19 mouse cellular contexts compared by ENCODE assay signal in genomic region chr13:107845838-107846237, GRCm38 (mm10).
A peak's percentile ranks its signal among the peaks of the same experiment; 100 is the strongest.
DNase-seq lines count a peak whose midpoint lies in the region; ATAC-seq lines count a peak whose summit lies in the region.
"Had no signal": no experiment of that assay in that cellular context is flagged by ENCODE, and none has a peak within 500 bp of the region (broad histone marks: within the 10 kb centered on the region; RNA-seq: fewer than 3 reads in every experiment).

No protein-coding gene starts in this region.

- 67% methylated on average over 4 of the region's 4 CpGs for WGBS in heart, embryonic 13.5 days
- 65% methylated on average over 4 of the region's 4 CpGs for WGBS in heart, embryonic 11.5 days (ENCODE audit: insufficient replicate concordance)
- WGBS in lung, embryonic 15.5 days, result 49% methylated on average over 4 of the region's 4 CpGs
- 52% methylated on average over 4 of the region's 4 CpGs for WGBS in limb, embryonic 10.5 days
- 47% methylated on average over 4 of the region's 4 CpGs for WGBS in limb, embryonic 13.5 days

- H3K27me3 ChIP-seq in heart, embryonic 13.5 days (replicated peaks), result no peaks in the 10 kb centered on the region
- H3K27me3 ChIP-seq in heart, embryonic 11.5 days (ENCODE audit: control insufficient read depth, insufficient read depth, low read length), result no peaks in the 10 kb centered on the region
- H3K27me3 ChIP-seq in lung, embryonic 15.5 days, result no peaks in the 10 kb centered on the region
- no peaks in the 10 kb centered on the region for H3K27me3 ChIP-seq in limb, embryonic 10.5 days (ENCODE audit: low read depth, poor library complexity, severe bottlenecking)
- H3K27me3 ChIP-seq in limb, embryonic 13.5 days, result no peaks in the 10 kb centered on the region
- H3K27me3 ChIP-seq: CH12.LX; embryonic facial prominence, embryonic 12.5 days; intestine, embryonic 15.5 days had no signal

- H3K4me2 ChIP-seq in heart, embryonic 13.5 days, result no peak overlapping the region
- no peak overlapping the region for H3K4me2 ChIP-seq in heart, embryonic 11.5 days
- H3K4me2 ChIP-seq in lung, embryonic 15.5 days, result peak overlapping the region; percentile 43; the same call in 1 of the 2 replicates
- peak overlapping the region; percentile 57 for H3K4me2 ChIP-seq in limb, embryonic 13.5 days (replicated peaks)

- no peak overlapping the region for H3K27ac ChIP-seq in heart, embryonic 13.5 days (replicated peaks)
- no peak overlapping the region for H3K27ac ChIP-seq in heart, embryonic 11.5 days (ENCODE audit: low read depth, low read length)
- H3K27ac ChIP-seq in lung, embryonic 15.5 days, result peak overlapping the region; percentile 89
- peak overlapping the region; percentile 84; the same call in 1 of the 2 replicates for H3K27ac ChIP-seq in limb, embryonic 10.5 days
- H3K27ac ChIP-seq in limb, embryonic 13.5 days, result no peak overlapping the region
- H3K27ac ChIP-seq: intestine, embryonic 15.5 days had no signal

- DNase-seq in lung, postnatal 25 days (ENCODE audit: low spot score), result no peak
- DNase-seq in limb, embryonic 10.5 days (ENCODE audit: low spot score), result no peak
- DNase-seq in Muller cell, postnatal 12 days (ENCODE audit: inconsistent ontology term), result no peak
- DNase-seq in left cerebral cortex, postnatal 14 days (ENCODE audit: low spot score in 2 of 2), result no peak
- DNase-seq: B cell, adult 2 months; cerebellum, adult 11-12 months; gastrocnemius, adult 2 months; heart, postnatal 4 days; thymus, postnatal 14 days had no signal

- H3K36me3 ChIP-seq in heart, embryonic 13.5 days, result no peaks in the 10 kb centered on the region
- H3K36me3 ChIP-seq in heart, embryonic 11.5 days (ENCODE audit: control insufficient read depth, insufficient read depth, low read length), result no peaks in the 10 kb centered on the region
- H3K36me3 ChIP-seq in lung, embryonic 15.5 days, result no peaks in the 10 kb centered on the region
- H3K36me3 ChIP-seq in limb, embryonic 10.5 days, result no peaks in the 10 kb centered on the region
- H3K36me3 ChIP-seq in limb, embryonic 13.5 days, result no peaks in the 10 kb centered on the region
- H3K36me3 ChIP-seq: embryonic facial prominence, embryonic 12.5 days; G1E; intestine, embryonic 15.5 days had no signal

- 0 out of 2 replicates have a peak overlapping the region, but pooled peaks have one; percentile 13 for H3K9ac ChIP-seq in heart, embryonic 13.5 days
- H3K9ac ChIP-seq in heart, embryonic 11.5 days (ENCODE audit: low read depth, low read length), result no peak overlapping the region
- no peak overlapping the region for H3K9ac ChIP-seq in lung, embryonic 15.5 days
- H3K9ac ChIP-seq in limb, embryonic 13.5 days, result no peak overlapping the region
- H3K9ac ChIP-seq: embryonic facial prominence, embryonic 12.5 days; intestine, embryonic 15.5 days had no signal

- intact Hi-C loops in left cerebral cortex, postnatal 14 days (cut with DNase I), result loop anchor here (5.0 kb wide), 1 partner anchor 41 kb away; no protein-coding TSS in a partner anchor

- no peak for ATAC-seq in heart, embryonic 13.5 days (ENCODE audit: extremely low read depth, insufficient number of reproducible peaks, low FRiP score, low TSS enrichment)
- no peak for ATAC-seq in heart, embryonic 11.5 days (replicated peaks; ENCODE audit: insufficient number of reproducible peaks, low FRiP score, low TSS enrichment)
- ATAC-seq in lung, embryonic 15.5 days (ENCODE audit: borderline replicate concordance, extremely low read depth, low FRiP score, low TSS enrichment), result peak; percentile 55
- no peak for ATAC-seq in limb, embryonic 13.5 days (ENCODE audit: low FRiP score, low read depth)
- ATAC-seq: hindbrain, embryonic 16.5 days had no signal

- peaks cover 70% of the 10 kb centered on the region for H3K4me1 ChIP-seq in heart, embryonic 13.5 days
- H3K4me1 ChIP-seq in heart, embryonic 11.5 days (ENCODE audit: control insufficient read depth, insufficient read depth, low read length), result peaks cover 55% of the 10 kb centered on the region
- peaks cover 59% of the 10 kb centered on the region for H3K4me1 ChIP-seq in lung, embryonic 15.5 days
- H3K4me1 ChIP-seq in limb, embryonic 10.5 days, result peaks cover 79% of the 10 kb centered on the region
- peaks cover 45% of the 10 kb centered on the region for H3K4me1 ChIP-seq in limb, embryonic 13.5 days

- no peak overlapping the region for H3K4me3 ChIP-seq in heart, embryonic 13.5 days
- H3K4me3 ChIP-seq in heart, embryonic 11.5 days (ENCODE audit: low read depth, low read length), result no peak overlapping the region
- H3K4me3 ChIP-seq in lung, embryonic 15.5 days, result no peak overlapping the region
- H3K4me3 ChIP-seq in limb, embryonic 10.5 days, result no peak overlapping the region
- H3K4me3 ChIP-seq in limb, embryonic 13.5 days, result no peak overlapping the region
- H3K4me3 ChIP-seq: embryonic facial prominence, embryonic 12.5 days; erythroblast, embryonic 14.5 days had no signal

- H3K9me3 ChIP-seq in heart, embryonic 13.5 days, result no peaks in the 10 kb centered on the region
- no peaks in the 10 kb centered on the region for H3K9me3 ChIP-seq in heart, embryonic 11.5 days (replicated peaks; ENCODE audit: control insufficient read depth, low read length)
- H3K9me3 ChIP-seq in lung, embryonic 15.5 days, result no peaks in the 10 kb centered on the region
- no peaks in the 10 kb centered on the region for H3K9me3 ChIP-seq in limb, embryonic 10.5 days (replicated peaks)
- no peaks in the 10 kb centered on the region for H3K9me3 ChIP-seq in limb, embryonic 13.5 days
- H3K9me3 ChIP-seq: embryonic facial prominence, embryonic 12.5 days; intestine, embryonic 15.5 days had no signal

Comparison
In these comparisons a context has a peak if more than half of its experiments do, and no peak if none do; other contexts are left out.
1. H3K27ac ChIP-seq: peak in lung, embryonic 15.5 days (single experiment) and limb, embryonic 10.5 days (single experiment); none in heart, embryonic 13.5 days (single experiment), heart, embryonic 11.5 days (single experiment) and limb, embryonic 13.5 days (single experiment).
2. H3K4me2 ChIP-seq: peak in lung, embryonic 15.5 days (single experiment) and limb, embryonic 13.5 days (single experiment); none in heart, embryonic 13.5 days (single experiment) and heart, embryonic 11.5 days (single experiment).